Mouse (Mus musculus) ES-Bruce4 (cell line): ENCODE results near the gene Heg1.

Experiments
- CTCF ChIP-seq: IDR thresholded peaks from one replicate; pipeline ENCODE4 v1.8.1; 2011; ENCODE audit warnings: low read depth, low read length
- EP300 ChIP-seq: IDR thresholded peaks from 2 replicates; pipeline ENCODE4 v1.6.1; 2011; ENCODE audit warnings: low read depth, low read length; ENCODE audit not compliant: insufficient read depth
- POLR2A ChIP-seq: IDR thresholded peaks from one replicate; pipeline ENCODE4 v1.8.1; 2011; ENCODE audit warnings: low read length; ENCODE audit not compliant: insufficient read depth

DNA sequence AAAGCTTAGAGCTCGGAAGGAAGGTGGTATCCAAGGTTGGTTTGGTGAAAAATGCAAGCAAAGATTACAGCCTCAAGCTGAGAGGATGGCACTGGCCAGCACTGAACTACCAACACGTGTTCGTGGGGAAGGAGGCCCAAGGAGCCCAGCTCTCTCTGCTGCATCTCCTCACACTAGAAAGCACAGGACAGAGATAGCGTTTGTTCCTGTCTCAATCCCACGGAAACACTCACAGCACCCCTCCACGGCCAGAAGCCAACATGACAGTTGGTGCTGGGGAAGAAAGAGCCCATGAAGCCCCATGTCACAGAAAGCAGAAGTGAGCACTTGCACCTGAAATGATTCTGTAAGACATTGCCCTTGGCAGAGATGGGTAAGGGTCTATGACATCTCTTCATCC is 72.2 kb downstream of the Heg1 start:
- TF ChIP-seq POLR2A (no peak), CTCF (no peak), EP300 (no peak)
